Mouse (Mus musculus) embryonic facial prominence, embryonic 12.5 days (tissue): ENCODE measurements at regions not wholly inside any gene's neighbourhood (a gene's known extent, or its start where the extent isn't known, plus 50 kb on each side); places are given as distances from the start of the nearest gene placed in this dataset.

Experiments
- ATAC-seq: fragments of 200-750 bp; cut with Nextera tagmentation; 2 replicates; pipeline ENCODE4 v1.8.0; 2017; ENCODE audit not compliant: insufficient number of reproducible peaks, insufficient read depth, low FRiP score, low TSS enrichment
- H3K27ac ChIP-seq: fragments of 300-500 bp; sonication (generic); 2 replicates; pipeline ENCODE4 v1.5.1; 2016; ENCODE audit warnings: mild to moderate bottlenecking
- H3K27me3 ChIP-seq: fragments of 300-500 bp; sonication (generic); 2 replicates; pipeline ENCODE4 v1.6.1; 2016; ENCODE audit warnings: mild to moderate bottlenecking, moderate library complexity
- H3K36me3 ChIP-seq: fragments of 300-500 bp; sonication (generic); 2 replicates; pipeline ENCODE4 v1.6.1; 2016; ENCODE audit warnings: mild to moderate bottlenecking
- H3K4me1 ChIP-seq: fragments of 300-500 bp; sonication (generic); 2 replicates; pipeline ENCODE4 v1.6.1; 2016
- H3K4me2 ChIP-seq: fragments of 300-500 bp; sonication (generic); replicated peaks from 2 replicates; pipeline ENCODE4 v1.6.1; 2016; ENCODE audit warnings: mild to moderate bottlenecking, moderate library complexity
- H3K4me3 ChIP-seq: fragments of 300-500 bp; sonication (generic); 2 replicates; pipeline ENCODE4 v1.5.1; 2016; ENCODE audit warnings: mild to moderate bottlenecking
- H3K9ac ChIP-seq: fragments of 300-500 bp; sonication (generic); 2 replicates; pipeline ENCODE4 v1.6.1; 2016; ENCODE audit warnings: mild to moderate bottlenecking, moderate library complexity
- H3K9me3 ChIP-seq: fragments of 300-500 bp; sonication (generic); 2 replicates; pipeline ENCODE4 v1.6.1; 2016; ENCODE audit warnings: mild to moderate bottlenecking, moderate library complexity
- WGBS: fragments of 180-500 bp; shearing (Covaris S2); methylation state at CpG from one replicate; pipeline ENCODE4 v1.1.7; 2016; 5-methylcytosine and 5-hydroxymethylcytosine counted together

- Histone ChIP-seq H3K4me3 (no peak overlapping the region), H3K27me3 (no peaks in the 10 kb centered on the region), H3K27ac (no peak overlapping the region), H3K4me2 (no peak overlapping the region), H3K36me3 (no peaks in the 10 kb centered on the region), H3K4me1 (0 out of 2 replicates have a peak, but pooled peaks cover 7% of the 10 kb centered on the region), H3K9ac (no peak overlapping the region), H3K9me3 (no peaks in the 10 kb centered on the region)
- no peak for ATAC-seq
Measured at GRCm38 (mm10) chr10:95103808-95104207, 159.2 kb upstream of the Plxnc1 start.

- H3K27ac ChIP-seq, result no peak overlapping the region
- 0 out of 2 replicates have a peak, but pooled peaks cover 7% of the 10 kb centered on the region for H3K4me1 ChIP-seq
- H3K4me2 ChIP-seq, result no peak overlapping the region
- no peak overlapping the region for H3K9ac ChIP-seq
- ATAC-seq, result no peak
- WGBS, result 74% methylated on average over 4 of the region's 4 CpGs
- no peaks in the 10 kb centered on the region for H3K9me3 ChIP-seq
- no peaks in the 10 kb centered on the region for H3K27me3 ChIP-seq
- H3K36me3 ChIP-seq, result no peaks in the 10 kb centered on the region
- H3K4me3 ChIP-seq, result no peak overlapping the region
Measured at GRCm38 (mm10) chr10:95102981-95103380, 158.3 kb upstream of the Plxnc1 start.

- Histone ChIP-seq H3K9ac (no peak overlapping the region), H3K4me2 (no peak overlapping the region), H3K36me3 (no peaks in the 10 kb centered on the region), H3K4me3 (no peak overlapping the region), H3K27me3 (no peaks in the 10 kb centered on the region), H3K9me3 (no peaks in the 10 kb centered on the region), H3K27ac (no peak overlapping the region), H3K4me1 (no peaks in the 10 kb centered on the region)
- WGBS, result 83% methylated on average over 5 of the region's 5 CpGs
- no peak for ATAC-seq
Measured at GRCm38 (mm10) chr10:95099906-95100305, 155.3 kb upstream of the Plxnc1 start.

- 80% methylated on average over 4 of the region's 4 CpGs for WGBS
- no peaks in the 10 kb centered on the region for H3K27me3 ChIP-seq
- no peak overlapping the region for H3K4me3 ChIP-seq
- H3K36me3 ChIP-seq, result no peaks in the 10 kb centered on the region
- H3K4me2 ChIP-seq, result no peak overlapping the region
- no peak for ATAC-seq
- no peak overlapping the region for H3K27ac ChIP-seq
- no peaks in the 10 kb centered on the region for H3K4me1 ChIP-seq
- no peaks in the 10 kb centered on the region for H3K9me3 ChIP-seq
- no peak overlapping the region for H3K9ac ChIP-seq
Measured at GRCm38 (mm10) chr10:95095847-95096246, 151.2 kb upstream of the Plxnc1 start.

GRCm38 (mm10) chr10:95094771-95095170, 150.1 kb upstream of the Plxnc1 start:
- Histone ChIP-seq H3K4me2 (no peak overlapping the region), H3K9me3 (no peaks in the 10 kb centered on the region), H3K4me1 (no peaks in the 10 kb centered on the region), H3K4me3 (no peak overlapping the region), H3K27ac (no peak overlapping the region), H3K9ac (no peak overlapping the region), H3K36me3 (no peaks in the 10 kb centered on the region), H3K27me3 (no peaks in the 10 kb centered on the region)
- 54% methylated on average over 8 of the region's 8 CpGs for WGBS
- no peak for ATAC-seq

- Histone ChIP-seq H3K4me3 (no peak overlapping the region), H3K27ac (no peak overlapping the region), H3K9ac (no peak overlapping the region), H3K36me3 (no peaks in the 10 kb centered on the region), H3K4me1 (no peaks in the 10 kb centered on the region), H3K9me3 (no peaks in the 10 kb centered on the region), H3K27me3 (no peaks in the 10 kb centered on the region), H3K4me2 (no peak overlapping the region)
- no peak for ATAC-seq
- 54% methylated on average over 5 of the region's 5 CpGs for WGBS
Measured at GRCm38 (mm10) chr10:95093266-95093665, 148.6 kb upstream of the Plxnc1 start.

- no peak overlapping the region for H3K27ac ChIP-seq
- no peak overlapping the region for H3K4me3 ChIP-seq
- no peaks in the 10 kb centered on the region for H3K4me1 ChIP-seq
- no peaks in the 10 kb centered on the region; the same call in 1 of the 2 replicates for H3K27me3 ChIP-seq
- no peaks in the 10 kb centered on the region for H3K36me3 ChIP-seq
- 51% methylated on average over 6 of the region's 6 CpGs for WGBS
- ATAC-seq, result no peak
- H3K9me3 ChIP-seq, result no peaks in the 10 kb centered on the region
- no peak overlapping the region for H3K4me2 ChIP-seq
- no peak overlapping the region for H3K9ac ChIP-seq
Measured at GRCm38 (mm10) chr10:95091086-95091485, 146.5 kb upstream of the Plxnc1 start.

GRCm38 (mm10) chr10:95090641-95091040, 146.0 kb upstream of the Plxnc1 start:
- ATAC-seq, result no peak
- no peaks in the 10 kb centered on the region for H3K4me1 ChIP-seq
- no peaks in the 10 kb centered on the region for H3K36me3 ChIP-seq
- H3K9me3 ChIP-seq, result no peaks in the 10 kb centered on the region
- no peaks in the 10 kb centered on the region; the same call in 1 of the 2 replicates for H3K27me3 ChIP-seq
- WGBS, result 87% methylated on average over 4 of the region's 4 CpGs
- H3K4me2 ChIP-seq, result no peak overlapping the region
- no peak overlapping the region for H3K9ac ChIP-seq
- no peak overlapping the region for H3K4me3 ChIP-seq
- no peak overlapping the region for H3K27ac ChIP-seq

- Histone ChIP-seq H3K4me1 (no peaks in the 10 kb centered on the region), H3K36me3 (no peaks in the 10 kb centered on the region), H3K4me2 (no peak overlapping the region), H3K27ac (no peak overlapping the region), H3K9me3 (no peaks in the 10 kb centered on the region), H3K27me3 (no peaks in the 10 kb centered on the region; the same call in 1 of the 2 replicates), H3K4me3 (no peak overlapping the region), H3K9ac (no peak overlapping the region)
- 86% methylated on average over 9 of the region's 9 CpGs for WGBS
- ATAC-seq, result no peak
Measured at GRCm38 (mm10) chr10:95090035-95090434, 145.4 kb upstream of the Plxnc1 start.

GRCm38 (mm10) chr10:95087864-95088570, 143.4 kb upstream of the Plxnc1 start:
- no peak overlapping the region for H3K4me2 ChIP-seq
- no peaks in the 10 kb centered on the region for H3K9me3 ChIP-seq
- H3K27me3 ChIP-seq, result no peaks in the 10 kb centered on the region; the same call in 1 of the 2 replicates
- WGBS, result 37% methylated on average over 13 of the region's 13 CpGs
- peaks cover 10% of the 10 kb centered on the region; the same call in 1 of the 2 replicates for H3K4me1 ChIP-seq
- H3K27ac ChIP-seq, result no peak overlapping the region
- no peak overlapping the region for H3K9ac ChIP-seq
- peak; percentile 82; the same call in 1 of the 2 replicates for ATAC-seq
- H3K36me3 ChIP-seq, result no peaks in the 10 kb centered on the region
- H3K4me3 ChIP-seq, result no peak overlapping the region

GRCm38 (mm10) chr10:95086755-95087154, 142.1 kb upstream of the Plxnc1 start:
- 61% methylated on average over 4 of the region's 4 CpGs for WGBS
- no peak for ATAC-seq
- Histone ChIP-seq H3K4me3 (no peak overlapping the region), H3K9ac (no peak overlapping the region), H3K27ac (no peak overlapping the region), H3K36me3 (no peaks in the 10 kb centered on the region), H3K9me3 (no peaks in the 10 kb centered on the region), H3K4me1 (peaks cover 10% of the 10 kb centered on the region; the same call in 1 of the 2 replicates), H3K27me3 (no peaks in the 10 kb centered on the region; the same call in 1 of the 2 replicates), H3K4me2 (no peak overlapping the region)

GRCm38 (mm10) chr10:95085688-95086268, 141.1 kb upstream of the Plxnc1 start:
- H3K4me2 ChIP-seq, result no peak overlapping the region
- no peaks in the 10 kb centered on the region for H3K36me3 ChIP-seq
- H3K9ac ChIP-seq, result no peak overlapping the region
- no peaks in the 10 kb centered on the region; the same call in 1 of the 2 replicates for H3K27me3 ChIP-seq
- no peaks in the 10 kb centered on the region for H3K9me3 ChIP-seq
- H3K27ac ChIP-seq, result no peak overlapping the region
- H3K4me1 ChIP-seq, result peaks cover 10% of the 10 kb centered on the region; the same call in 1 of the 2 replicates
- ATAC-seq, result no peak
- 85% methylated on average over 8 of the region's 8 CpGs for WGBS
- no peak overlapping the region for H3K4me3 ChIP-seq
